Mouse (Mus musculus) ovary, postnatal 10 days (tissue): ENCODE measurements around the gene Rfc4.

ENCODE experiments used
- DNase-seq: peaks from one replicate; pipeline ENCODE4 v3.0.0; 2022; ENCODE audit warnings: low spot score

Rfc4 gene

DNA sequence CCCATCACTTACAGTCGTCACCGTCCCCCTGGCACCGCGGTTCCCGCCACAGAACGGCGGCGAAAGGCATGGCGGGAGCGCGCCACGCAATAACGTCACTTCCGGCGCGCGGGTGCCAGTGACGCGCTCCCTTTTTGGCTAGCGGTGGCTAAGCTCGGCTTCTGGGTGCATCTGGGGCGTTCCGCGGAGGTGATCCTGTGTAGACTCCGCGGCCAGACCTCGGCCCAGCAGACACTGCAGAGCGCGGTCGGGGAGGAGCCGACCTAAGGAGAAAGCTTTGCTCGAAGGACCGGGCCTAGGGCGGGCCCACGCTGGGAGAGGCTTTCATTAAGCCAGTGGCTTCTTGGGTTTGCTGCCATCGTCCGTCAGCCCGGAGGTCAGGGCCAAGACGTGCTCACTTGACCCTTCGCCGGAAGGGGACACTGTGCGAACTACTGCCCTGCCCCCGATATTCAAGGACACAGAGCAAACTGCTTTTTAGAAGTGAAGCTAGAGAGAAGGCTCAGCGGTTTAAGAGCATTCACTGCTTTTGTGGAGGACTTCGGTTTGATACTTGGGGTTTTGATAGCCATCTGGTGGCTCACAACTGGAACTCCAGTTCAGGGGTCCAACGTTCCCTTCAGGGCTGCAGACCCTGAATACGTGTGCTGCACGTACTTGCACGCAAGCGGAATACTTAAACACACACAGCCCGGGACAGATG, at the start of gene Rfc4:
Rfc4 (minus strand) TSS at position 65 of the 703 bp plus-strand sequence.
- peak; percentile 90 for DNase-seq

- no peak for DNase-seq
Measured at GRCm38 (mm10) chr16:23175956-23176355, 48.4 kb upstream of the Rfc4 start.

- no peak for DNase-seq
Measured at GRCm38 (mm10) chr16:23174855-23175254, 47.3 kb upstream of the Rfc4 start.

GRCm38 (mm10) chr16:23173904-23174303, 46.4 kb upstream of the Rfc4 start:
- no peak for DNase-seq

GRCm38 (mm10) chr16:23170813-23171212, 43.3 kb upstream of the Rfc4 start:
- DNase-seq: no peak

- DNase-seq: no peak
Measured at GRCm38 (mm10) chr16:23167079-23167478, 39.5 kb upstream of the Rfc4 start.

GRCm38 (mm10) chr16:23166646-23167045, 39.1 kb upstream of the Rfc4 start:
- no peak for DNase-seq

GRCm38 (mm10) chr16:23165441-23165840, 37.9 kb upstream of the Rfc4 start:
- no peak for DNase-seq

GRCm38 (mm10) chr16:23164443-23164842, 36.9 kb upstream of the Rfc4 start:
- DNase-seq: no peak

DNA sequence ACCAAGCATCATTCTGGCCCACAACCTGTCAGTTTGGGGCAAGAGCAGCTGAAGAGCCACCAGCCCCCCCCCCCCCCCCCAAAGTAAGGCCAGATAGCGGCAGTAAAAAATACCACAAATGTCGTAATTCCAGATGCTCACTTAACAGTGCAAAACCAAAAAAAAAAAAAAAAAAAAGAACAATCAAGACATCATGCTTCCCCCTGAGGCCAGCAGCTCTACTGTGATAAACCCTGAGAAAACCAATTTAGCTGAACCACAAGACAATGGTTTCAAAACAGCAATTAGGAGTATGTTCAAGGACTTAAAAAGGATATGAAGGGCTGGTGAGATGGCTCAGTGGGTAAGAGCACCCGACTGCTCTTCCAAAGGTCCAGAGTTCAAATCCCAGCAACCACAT, 34.6 kb upstream of the Rfc4 start:
- no peak for DNase-seq

DNA sequence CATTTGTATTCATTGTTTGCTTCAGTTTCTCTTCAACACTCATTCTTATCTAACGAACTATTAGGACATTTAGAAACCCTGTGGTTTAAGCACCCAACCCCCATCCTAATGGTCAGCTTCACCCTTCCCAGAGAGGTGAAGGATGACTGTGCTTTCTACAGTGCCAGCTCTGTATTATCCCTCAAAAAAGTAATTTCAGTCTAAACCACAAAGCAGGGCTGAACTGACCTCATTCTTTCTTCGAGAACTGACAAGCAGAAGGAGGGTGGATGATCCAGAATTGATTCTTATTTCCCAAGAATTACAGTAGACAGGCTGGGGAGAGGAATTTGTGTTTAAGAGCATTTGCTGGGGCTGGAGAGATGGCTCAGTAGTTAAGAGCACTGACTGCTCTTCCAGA, 32.2 kb upstream of the Rfc4 start:
- DNase-seq: no peak

- no peak for DNase-seq
Measured at GRCm38 (mm10) chr16:23158957-23159356, 31.4 kb upstream of the Rfc4 start.

DNA sequence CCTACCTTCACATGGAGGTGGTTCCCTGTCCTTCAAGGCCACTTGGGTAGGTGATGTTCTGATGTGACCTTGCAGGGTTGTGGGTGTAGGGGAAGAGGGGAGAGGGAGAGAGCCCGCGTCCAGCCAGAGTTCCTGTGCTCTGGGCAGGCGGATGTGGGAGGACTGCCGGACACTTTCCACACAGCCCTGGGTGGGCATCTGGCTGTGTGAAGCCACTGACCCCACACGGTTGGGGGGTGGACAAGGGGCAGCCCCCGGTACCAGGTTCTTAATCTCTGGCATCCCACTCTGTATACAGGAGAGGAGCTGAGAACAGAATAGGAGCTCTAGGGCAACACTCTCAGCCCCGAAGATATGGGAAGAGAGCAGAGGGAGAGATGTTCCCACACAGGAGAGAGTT, 30.8 kb upstream of the Rfc4 start:
- no peak for DNase-seq

DNA sequence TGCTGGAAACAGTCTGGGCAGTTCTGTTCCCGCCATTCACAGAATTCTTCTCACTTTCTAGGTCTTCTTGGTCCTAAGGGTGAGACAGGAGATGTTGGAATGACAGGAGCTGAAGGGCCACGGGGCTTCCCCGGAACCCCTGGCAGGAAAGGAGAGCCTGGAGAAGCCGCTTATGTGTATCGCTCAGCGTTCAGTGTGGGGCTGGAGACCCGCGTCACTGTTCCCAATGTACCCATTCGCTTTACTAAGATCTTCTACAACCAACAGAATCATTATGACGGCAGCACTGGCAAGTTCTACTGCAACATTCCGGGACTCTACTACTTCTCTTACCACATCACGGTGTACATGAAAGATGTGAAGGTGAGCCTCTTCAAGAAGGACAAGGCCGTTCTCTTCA, 29.5 kb upstream of the Rfc4 start:
- no peak for DNase-seq

DNA sequence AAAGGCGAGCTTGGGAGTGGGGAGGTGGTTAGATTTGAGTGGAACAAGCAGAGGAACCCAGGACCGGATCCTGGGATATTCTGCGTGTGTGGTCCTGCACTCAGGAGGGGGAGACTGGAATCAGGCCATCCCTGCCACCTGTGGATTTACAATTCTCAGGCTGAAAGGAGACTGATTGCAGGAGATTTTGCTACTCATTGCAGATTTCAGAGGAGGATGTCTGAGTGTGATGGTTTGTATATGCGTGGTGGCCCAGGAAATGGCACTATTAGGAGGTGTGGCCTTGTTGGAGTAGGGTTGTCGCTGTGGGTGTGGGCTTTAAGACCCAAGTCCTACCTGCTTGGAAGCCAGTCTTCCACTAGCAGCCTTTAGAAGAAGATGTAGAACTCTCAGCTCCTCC, 26.7 kb upstream of the Rfc4 start:
- DNase-seq: no peak

GRCm38 (mm10) chr16:23151423-23151822, 23.9 kb upstream of the Rfc4 start:
- no peak for DNase-seq

GRCm38 (mm10) chr16:23149396-23149795, 21.9 kb upstream of the Rfc4 start:
- DNase-seq: no peak

DNA sequence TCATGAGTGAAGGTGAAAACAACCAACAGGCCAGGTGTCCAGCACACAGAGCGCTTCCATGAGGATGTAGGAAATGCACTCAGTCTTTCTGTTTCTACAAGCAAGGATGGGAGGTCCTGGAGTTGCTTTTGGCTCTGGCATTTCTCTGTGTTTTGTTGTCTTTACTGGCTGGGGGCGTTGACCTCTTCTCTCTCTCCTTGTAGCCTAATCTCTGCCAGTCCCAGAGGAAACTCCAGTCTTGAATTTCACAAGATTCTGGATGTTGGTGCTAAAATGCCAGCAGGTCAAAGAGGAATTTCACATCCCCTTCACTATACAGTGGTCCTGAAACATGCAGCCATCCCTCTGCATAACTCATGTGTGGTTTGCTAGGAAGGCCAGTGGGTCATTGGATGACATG, 21.4 kb upstream of the Rfc4 start:
- DNase-seq: no peak

DNA sequence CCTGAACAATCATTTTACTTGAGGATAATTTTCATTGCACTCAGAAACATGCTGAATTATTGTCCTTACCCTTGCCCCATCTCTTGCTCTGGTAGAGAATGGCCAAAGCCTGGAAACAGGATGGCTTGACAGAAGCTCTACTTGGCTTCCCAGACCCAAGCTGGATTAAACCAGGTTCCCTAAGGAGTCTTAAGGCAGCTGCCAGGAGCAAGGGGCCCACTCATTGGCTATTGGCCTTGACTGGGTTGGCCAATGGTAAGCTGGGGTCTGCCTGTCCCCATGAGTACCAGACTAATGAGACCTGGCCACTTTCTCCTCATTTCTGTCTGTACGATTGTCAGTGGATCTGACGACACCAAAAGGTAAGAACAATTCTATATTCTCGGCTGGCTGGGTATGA, 18.7 kb upstream of the Rfc4 start, which contains the start of gene Adipoq:
Adipoq (plus strand) TSS at position 257 of the 400 bp plus-strand sequence.
- no peak for DNase-seq

DNA sequence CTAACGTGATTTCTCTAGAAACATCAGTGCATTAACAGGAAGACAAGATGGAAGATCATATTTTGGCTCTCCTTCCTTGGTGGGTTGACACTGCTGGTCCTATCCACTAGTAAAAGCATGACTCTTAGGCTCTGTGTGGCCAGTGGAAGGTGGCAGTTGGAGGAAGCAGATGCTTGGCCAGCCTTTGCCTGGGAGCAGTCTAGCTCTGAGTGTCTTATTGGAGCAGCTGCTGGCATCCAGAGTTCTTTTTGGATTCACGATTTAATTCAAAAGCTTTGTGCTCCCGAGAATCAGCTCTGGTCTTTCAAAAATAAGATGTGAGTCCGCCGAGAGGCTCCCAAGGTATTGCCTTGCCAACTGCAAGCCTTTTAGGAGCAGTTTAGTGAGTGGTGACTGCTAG, 17.7 kb upstream of the Rfc4 start:
- DNase-seq: no peak

DNA sequence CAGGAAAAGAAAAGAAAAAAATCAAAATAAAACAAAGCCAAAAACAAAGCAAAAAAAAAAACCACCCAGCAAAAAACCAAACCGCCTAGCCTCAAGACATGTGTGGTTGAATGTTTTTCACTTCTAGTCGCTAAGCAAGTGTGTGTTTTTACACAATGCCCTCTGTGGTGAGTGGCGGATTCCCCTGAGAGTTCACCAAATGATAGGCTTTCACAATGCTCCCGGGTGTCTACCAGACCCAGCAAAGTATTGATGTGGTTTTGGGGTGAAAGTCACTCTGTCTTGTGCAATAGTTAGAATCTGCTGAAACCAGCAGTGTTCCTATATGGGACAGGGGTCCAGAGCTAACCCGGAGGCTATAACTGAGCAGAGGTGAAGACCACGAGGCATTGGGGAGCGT, 16.8 kb upstream of the Rfc4 start:
- DNase-seq: no peak

GRCm38 (mm10) chr16:23140911-23141310, 13.4 kb upstream of the Rfc4 start:
- no peak for DNase-seq

GRCm38 (mm10) chr16:23136406-23136970, 9.0 kb upstream of the Rfc4 start:
- DNase-seq: no peak
